In genomic region chr7:19308454-19309277, GRCm38 (mm10) we compare ENCODE assay signal across 8 mouse cellular contexts. TPM values are rescaled to one million over a fixed set of nuclear protein-coding genes. Genes with fewer than 3 reads are reported as not detected.
A peak's percentile ranks its signal among the peaks of the same experiment; 100 is the strongest.
DNase-seq lines count a peak whose midpoint lies in the region; ATAC-seq and TF ChIP-seq lines count a peak whose summit lies in the region.

No protein-coding gene starts in this region.

- H3K9me3 ChIP-seq in heart, embryonic 11.5 days (replicated peaks; ENCODE audit: control insufficient read depth, low read length), result no peaks in the 10 kb centered on the region
- no peaks in the 10 kb centered on the region for H3K9me3 ChIP-seq in kidney, embryonic 15.5 days (replicated peaks)
- H3K9me3 ChIP-seq in limb, embryonic 15.5 days, result no peaks in the 10 kb centered on the region
- H3K9me3 ChIP-seq in midbrain, postnatal 0 days (ENCODE audit: low read length), result no peaks in the 10 kb centered on the region

- peak overlapping the region; percentile 42 for H3K4me3 ChIP-seq in C2C12 (ENCODE audit: insufficient read depth, poor library complexity, severe bottlenecking)
- peak overlapping the region; percentile 71 for H3K4me3 ChIP-seq in heart, embryonic 11.5 days (ENCODE audit: low read depth, low read length)
- H3K4me3 ChIP-seq in kidney, embryonic 15.5 days (replicated peaks), result peak overlapping the region; percentile 76
- H3K4me3 ChIP-seq in limb, embryonic 15.5 days, result peak overlapping the region; percentile 69
- H3K4me3 ChIP-seq in midbrain, postnatal 0 days (ENCODE audit: low read depth, low read length), result peak overlapping the region; percentile 60

- H3K4me2 ChIP-seq in heart, embryonic 11.5 days, result peak overlapping the region; percentile 98
- H3K4me2 ChIP-seq in kidney, embryonic 15.5 days, result peak overlapping the region; percentile 93
- peak overlapping the region; percentile 99 for H3K4me2 ChIP-seq in limb, embryonic 15.5 days
- peak overlapping the region; percentile 65 for H3K4me2 ChIP-seq in midbrain, postnatal 0 days (ENCODE audit: low read depth, low read length, poor library complexity, severe bottlenecking)

- under 1% methylated on average over 58 of the region's 58 CpGs for WGBS in heart, embryonic 11.5 days (ENCODE audit: insufficient replicate concordance)
- WGBS in kidney, embryonic 15.5 days, result under 1% methylated on average over 58 of the region's 58 CpGs
- WGBS in limb, embryonic 15.5 days, result under 1% methylated on average over 58 of the region's 58 CpGs
- WGBS in midbrain, postnatal 0 days, result under 1% methylated on average over 57 of the region's 58 CpGs

- DNase-seq in brain, adult 2 months (ENCODE audit: low read depth, low spot score), result peak; percentile 98
- peak; percentile 96 for DNase-seq in midbrain, postnatal 0 days (ENCODE audit: low spot score)
- DNase-seq in spleen, postnatal 14 days (ENCODE audit: low spot score in 2 of 2), result peak; percentile 86 to 90

- no peaks in the 10 kb centered on the region for H3K27me3 ChIP-seq in C2C12 (ENCODE audit: control insufficient read depth, insufficient read depth, insufficient read length)
- peaks cover 34% of the 10 kb centered on the region for H3K27me3 ChIP-seq in heart, embryonic 11.5 days (ENCODE audit: control insufficient read depth, insufficient read depth, low read length)
- H3K27me3 ChIP-seq in kidney, embryonic 15.5 days, result peaks cover 57% of the 10 kb centered on the region
- H3K27me3 ChIP-seq in limb, embryonic 15.5 days, result peaks cover 54% of the 10 kb centered on the region
- H3K27me3 ChIP-seq in midbrain, postnatal 0 days (ENCODE audit: insufficient read depth, low read length), result peaks cover 29% of the 10 kb centered on the region

- TF ChIP-seq CTCF in C2C12 (IDR thresholded peaks at IDR 0.05; ENCODE audit: control insufficient read depth, insufficient read depth, insufficient read length), result no peak
- TF ChIP-seq CTCF in midbrain, postnatal 0 days (IDR thresholded peaks at IDR 0.05), result peak; percentile 54

- H3K4me1 ChIP-seq in heart, embryonic 11.5 days (ENCODE audit: control insufficient read depth, insufficient read depth, low read length), result peaks cover 26% of the 10 kb centered on the region
- peaks cover 43% of the 10 kb centered on the region for H3K4me1 ChIP-seq in kidney, embryonic 15.5 days
- peaks cover 40% of the 10 kb centered on the region for H3K4me1 ChIP-seq in limb, embryonic 15.5 days
- peaks cover 8% of the 10 kb centered on the region; the same call in 1 of the 2 replicates for H3K4me1 ChIP-seq in midbrain, postnatal 0 days (ENCODE audit: insufficient read depth, low read length)

- H3K27ac ChIP-seq in heart, embryonic 11.5 days (ENCODE audit: low read depth, low read length), result peak overlapping the region; percentile 60
- peak overlapping the region; percentile 74 for H3K27ac ChIP-seq in kidney, embryonic 15.5 days
- peak overlapping the region; percentile 88 for H3K27ac ChIP-seq in limb, embryonic 15.5 days
- no peak overlapping the region for H3K27ac ChIP-seq in midbrain, postnatal 0 days (ENCODE audit: low read depth, low read length)

- peak overlapping the region; percentile 28 for H3ac ChIP-seq in C2C12 (ENCODE audit: control insufficient read depth, insufficient read length, low read depth)

- no peaks in the 10 kb centered on the region for H3K79me2 ChIP-seq in C2C12 (ENCODE audit: control insufficient read depth, insufficient read depth)

- H3K79me3 ChIP-seq in C2C12 (ENCODE audit: low read depth), result no peaks in the 10 kb centered on the region

- H3K36me3 ChIP-seq in C2C12 (ENCODE audit: control insufficient read depth, insufficient read depth), result no peaks in the 10 kb centered on the region
- no peaks in the 10 kb centered on the region for H3K36me3 ChIP-seq in heart, embryonic 11.5 days (ENCODE audit: control insufficient read depth, insufficient read depth, low read length)
- no peaks in the 10 kb centered on the region for H3K36me3 ChIP-seq in kidney, embryonic 15.5 days
- no peaks in the 10 kb centered on the region for H3K36me3 ChIP-seq in limb, embryonic 15.5 days
- no peaks in the 10 kb centered on the region for H3K36me3 ChIP-seq in midbrain, postnatal 0 days (ENCODE audit: insufficient read depth, low read length)

- H3K9ac ChIP-seq in heart, embryonic 11.5 days (ENCODE audit: low read depth, low read length), result peak overlapping the region; percentile 66
- peak overlapping the region; percentile 41 for H3K9ac ChIP-seq in kidney, embryonic 15.5 days
- peak overlapping the region; percentile 45 for H3K9ac ChIP-seq in limb, embryonic 15.5 days
- H3K9ac ChIP-seq in midbrain, postnatal 0 days (replicated peaks; ENCODE audit: low read length, poor library complexity, severe bottlenecking), result peak overlapping the region; percentile 14; the same call in 1 of the 2 replicates

- ATAC-seq in erythroblast, adult 5-6 weeks (replicated peaks; ENCODE audit: low FRiP score, poor library complexity, severe bottlenecking), result peak; percentile 77
- ATAC-seq in heart, embryonic 11.5 days (replicated peaks; ENCODE audit: insufficient number of reproducible peaks, low FRiP score, low TSS enrichment), result peak; percentile 85
- peak; percentile 85 for ATAC-seq in kidney, embryonic 15.5 days (replicated peaks; ENCODE audit: low FRiP score)
- ATAC-seq in limb, embryonic 15.5 days (ENCODE audit: insufficient number of reproducible peaks, low FRiP score, low TSS enrichment, low read depth), result peak; percentile 91
- ATAC-seq in midbrain, postnatal 0 days (ENCODE audit: low FRiP score), result peak; percentile 89

TF ChIP-seq in C2C12, 6 proteins besides CTCF, POLR2A, EP300 and RAD21:
- no peak for TF ChIP-seq CEBPB (IDR thresholded peaks at IDR 0.05; ENCODE audit: low read depth)
- TF ChIP-seq MAX (IDR thresholded peaks at IDR 0.05), result peak; percentile 62

RNA-seq across cellular contexts. Expression of gene Fosb, which starts 1.2 kb away (rescaled TPM):
- polyA plus RNA-seq in C2C12 (2012; fragmentation: generic; extraction: Trizol), result 1.4 TPM
- total RNA-seq in erythroblast, adult 5-6 weeks (2015; ENCODE audit: low replicate concordance), result 2.9 and 3.1 TPM in 2 replicates
- total RNA-seq in erythroblast, adult 5-6 weeks (2017; ENCODE audit: low replicate concordance), result 2.2 and 3.8 TPM in 2 replicates
- polyA plus RNA-seq in heart, embryonic 11.5 days (2014; fragmentation: Nextera tagmentation; extraction: Ambion mirVana), result 0.11 and 0.17 TPM in 2 replicates
- 0.09 and 0.26 TPM in 2 replicates for polyA plus RNA-seq in kidney, embryonic 15.5 days (2015; fragmentation: Nextera tagmentation; extraction: Ambion mirVana)
- 0.29 and 0.41 TPM in 2 replicates for polyA plus RNA-seq in limb, embryonic 15.5 days (2015; fragmentation: Nextera tagmentation; extraction: Ambion mirVana)
- total RNA-seq in midbrain, postnatal 0 days (2014; rRNA removed), result 0.38 and 0.66 TPM in 2 replicates
- polyA plus RNA-seq in midbrain, postnatal 0 days (2015; fragmentation: Nextera tagmentation; extraction: Ambion mirVana), result 0.10 and 0.11 TPM in 2 replicates

RNA-seq across cellular contexts. Expression of gene Rtn2, which starts 26.2 kb away (rescaled TPM):
- polyA plus RNA-seq in C2C12 (2012; fragmentation: generic; extraction: Trizol), result 107 TPM
- total RNA-seq in erythroblast, adult 5-6 weeks (2015; ENCODE audit: low replicate concordance), result not detected in 2 replicates
- not detected in 2 replicates for total RNA-seq in erythroblast, adult 5-6 weeks (2017; ENCODE audit: low replicate concordance)
- 25.3 and 31.2 TPM in 2 replicates for polyA plus RNA-seq in heart, embryonic 11.5 days (2014; fragmentation: Nextera tagmentation; extraction: Ambion mirVana)
- 8.3 and 9.2 TPM in 2 replicates for polyA plus RNA-seq in kidney, embryonic 15.5 days (2015; fragmentation: Nextera tagmentation; extraction: Ambion mirVana)
- polyA plus RNA-seq in limb, embryonic 15.5 days (2015; fragmentation: Nextera tagmentation; extraction: Ambion mirVana), result 21.4 and 48.2 TPM in 2 replicates
- 160 and 172 TPM in 2 replicates for total RNA-seq in midbrain, postnatal 0 days (2014; rRNA removed)
- 104 and 107 TPM in 2 replicates for polyA plus RNA-seq in midbrain, postnatal 0 days (2015; fragmentation: Nextera tagmentation; extraction: Ambion mirVana)

RNA-seq across cellular contexts. Expression of gene Ppm1n, which starts 28.8 kb away (rescaled TPM):
- 0.05 TPM for polyA plus RNA-seq in C2C12 (2012; fragmentation: generic; extraction: Trizol)
- not detected in 2 replicates for total RNA-seq in erythroblast, adult 5-6 weeks (2015; ENCODE audit: low replicate concordance)
- total RNA-seq in erythroblast, adult 5-6 weeks (2017; ENCODE audit: low replicate concordance), result not detected in 2 replicates
- 0.34 TPM in 1 of 2 replicates, not detected in the other for polyA plus RNA-seq in heart, embryonic 11.5 days (2014; fragmentation: Nextera tagmentation; extraction: Ambion mirVana)
- 0.13 TPM in 1 of 2 replicates, not detected in the other for polyA plus RNA-seq in kidney, embryonic 15.5 days (2015; fragmentation: Nextera tagmentation; extraction: Ambion mirVana)
- polyA plus RNA-seq in limb, embryonic 15.5 days (2015; fragmentation: Nextera tagmentation; extraction: Ambion mirVana), result 0.16 and 0.19 TPM in 2 replicates
- 1.8 and 2.2 TPM in 2 replicates for total RNA-seq in midbrain, postnatal 0 days (2014; rRNA removed)
- 1.2 and 1.4 TPM in 2 replicates for polyA plus RNA-seq in midbrain, postnatal 0 days (2015; fragmentation: Nextera tagmentation; extraction: Ambion mirVana)

RNA-seq across cellular contexts. Expression of gene Ercc1, which starts 35.9 kb away (rescaled TPM):
- 151 TPM for polyA plus RNA-seq in C2C12 (2012; fragmentation: generic; extraction: Trizol)
- 8.6 and 8.8 TPM in 2 replicates for total RNA-seq in erythroblast, adult 5-6 weeks (2015; ENCODE audit: low replicate concordance)
- total RNA-seq in erythroblast, adult 5-6 weeks (2017; ENCODE audit: low replicate concordance), result 4.6 and 5.2 TPM in 2 replicates
- polyA plus RNA-seq in heart, embryonic 11.5 days (2014; fragmentation: Nextera tagmentation; extraction: Ambion mirVana), result 72.5 and 74.5 TPM in 2 replicates
- polyA plus RNA-seq in kidney, embryonic 15.5 days (2015; fragmentation: Nextera tagmentation; extraction: Ambion mirVana), result 85.7 and 87.2 TPM in 2 replicates
- polyA plus RNA-seq in limb, embryonic 15.5 days (2015; fragmentation: Nextera tagmentation; extraction: Ambion mirVana), result 75.7 and 75.9 TPM in 2 replicates
- 50.3 and 71.4 TPM in 2 replicates for total RNA-seq in midbrain, postnatal 0 days (2014; rRNA removed)
- 67.7 and 71.0 TPM in 2 replicates for polyA plus RNA-seq in midbrain, postnatal 0 days (2015; fragmentation: Nextera tagmentation; extraction: Ambion mirVana)

RNA-seq across cellular contexts. Expression of gene Vasp, which starts 37.0 kb away (rescaled TPM):
- 145 TPM for polyA plus RNA-seq in C2C12 (2012; fragmentation: generic; extraction: Trizol)
- total RNA-seq in erythroblast, adult 5-6 weeks (2015; ENCODE audit: low replicate concordance), result 34.6 and 35.9 TPM in 2 replicates
- 32.5 and 56.6 TPM in 2 replicates for total RNA-seq in erythroblast, adult 5-6 weeks (2017; ENCODE audit: low replicate concordance)
- 61.9 and 102 TPM in 2 replicates for polyA plus RNA-seq in heart, embryonic 11.5 days (2014; fragmentation: Nextera tagmentation; extraction: Ambion mirVana)
- polyA plus RNA-seq in kidney, embryonic 15.5 days (2015; fragmentation: Nextera tagmentation; extraction: Ambion mirVana), result 87.4 and 89.8 TPM in 2 replicates
- 73.8 and 84.0 TPM in 2 replicates for polyA plus RNA-seq in limb, embryonic 15.5 days (2015; fragmentation: Nextera tagmentation; extraction: Ambion mirVana)
- 50.9 and 56.9 TPM in 2 replicates for total RNA-seq in midbrain, postnatal 0 days (2014; rRNA removed)
- polyA plus RNA-seq in midbrain, postnatal 0 days (2015; fragmentation: Nextera tagmentation; extraction: Ambion mirVana), result 31.4 and 32.3 TPM in 2 replicates

Comparison
In these comparisons a context has a peak if more than half of its experiments do, and no peak if none do; other contexts are left out.
1. H3K9ac ChIP-seq: peak in every context shown above with its lines; median percentile 66 in heart, embryonic 11.5 days; 45 in limb, embryonic 15.5 days; 41 in kidney, embryonic 15.5 days; 14 in midbrain, postnatal 0 days.